Mouse (Mus musculus): Measurements from ENCODE around the gene D230025D16Rik. TPM values are rescaled to one million over a fixed set of nuclear protein-coding genes. Genes with fewer than 3 reads are reported as not detected.
A peak's percentile ranks its signal among the peaks of the same experiment; 100 is the strongest.

The D230025D16Rik gene
- polyA plus RNA-seq, 1 experiment from 2014 or later, result 24.0 TPM

GRCm38 (mm10) chr8:105254152-105254965 lies 29.4 kb downstream of the D230025D16Rik start:
- H3K4me2 ChIP-seq, result peak overlapping the region; percentile 99
- WGBS, result under 1% methylated on average over 73 of the region's 74 CpGs
- ATAC-seq (replicated peaks; ENCODE audit: low FRiP score) (peak; percentile 88), DNase-seq (ENCODE audit: low spot score) (peak; percentile 91)
- peaks cover 17% of the 10 kb centered on the region for H3K27me3 ChIP-seq (replicated peaks; ENCODE audit: control insufficient read depth, insufficient read depth, low read length)
- no peaks in the 10 kb centered on the region for H3K9me3 ChIP-seq (ENCODE audit: control insufficient read depth, low read length)
- H3K27ac ChIP-seq (ENCODE audit: low read depth, low read length), result peak overlapping the region; percentile 65
- H3K9ac ChIP-seq (ENCODE audit: low read depth, low read length), result peak overlapping the region; percentile 76
- H3K4me3 ChIP-seq (ENCODE audit: low read depth, low read length), result peak overlapping the region; percentile 66
- peaks cover 13% of the 10 kb centered on the region; the same call in 1 of the 2 replicates for H3K36me3 ChIP-seq (ENCODE audit: control insufficient read depth, insufficient read depth, low read length)
- H3K4me1 ChIP-seq (replicated peaks; ENCODE audit: control insufficient read depth, insufficient read depth, low read length), result peaks cover 23% of the 10 kb centered on the region

GRCm38 (mm10) chr8:105254966-105255350 lies 30.0 kb downstream of the D230025D16Rik start, which contains the start of gene B3gnt9:
Gene B3gnt9 (minus strand): TSS chr8:105255153.
- peaks cover 23% of the 10 kb centered on the region for H3K27me3 ChIP-seq (replicated peaks; ENCODE audit: control insufficient read depth, insufficient read depth, low read length)
- peak; percentile 83 for ATAC-seq (replicated peaks; ENCODE audit: low FRiP score)
- peak within 1 kb of the TSS; percentile 66 for H3K4me3 ChIP-seq (ENCODE audit: low read depth, low read length)
- WGBS, result under 1% methylated on average over 14 of the region's 14 CpGs
- H3K9ac ChIP-seq (ENCODE audit: low read depth, low read length), result peak within 1 kb of the TSS; percentile 76
- H3K9me3 ChIP-seq (ENCODE audit: control insufficient read depth, low read length), result no peaks in the 10 kb centered on the region
- H3K4me2 ChIP-seq, result peak within 1 kb of the TSS; percentile 99
- DNase-seq (ENCODE audit: low spot score), result peak; percentile 72
- peak within 1 kb of the TSS; percentile 65 for H3K27ac ChIP-seq (ENCODE audit: low read depth, low read length)
- peaks cover 29% of the 10 kb centered on the region for H3K4me1 ChIP-seq (replicated peaks; ENCODE audit: control insufficient read depth, insufficient read depth, low read length)
- H3K36me3 ChIP-seq (ENCODE audit: control insufficient read depth, insufficient read depth, low read length), result peaks cover 11% of the 10 kb centered on the region; the same call in 1 of the 2 replicates

GRCm38 (mm10) chr8:105257318-105258114 lies 32.6 kb downstream of the D230025D16Rik start:
- Histone ChIP-seq H3K9me3 (ENCODE audit: control insufficient read depth, low read length) (no peaks in the 10 kb centered on the region), H3K4me1 (replicated peaks; ENCODE audit: control insufficient read depth, insufficient read depth, low read length) (peaks cover 31% of the 10 kb centered on the region), H3K4me2 (no peak overlapping the region), H3K27me3 (replicated peaks; ENCODE audit: control insufficient read depth, insufficient read depth, low read length) (peaks cover 29% of the 10 kb centered on the region), H3K9ac (ENCODE audit: low read depth, low read length) (no peak overlapping the region), H3K36me3 (ENCODE audit: control insufficient read depth, insufficient read depth, low read length) (no peaks in the 10 kb centered on the region), H3K27ac (ENCODE audit: low read depth, low read length) (no peak overlapping the region), H3K4me3 (ENCODE audit: low read depth, low read length) (no peak overlapping the region)
- DNase-seq (ENCODE audit: low spot score), result no peak
- 66% methylated on average over 7 of the region's 7 CpGs for WGBS
- ATAC-seq (replicated peaks; ENCODE audit: low FRiP score), result no peak

GRCm38 (mm10) chr8:105258911-105259720 lies 34.2 kb downstream of the D230025D16Rik start:
- Histone ChIP-seq H3K9me3 (ENCODE audit: control insufficient read depth, low read length) (no peaks in the 10 kb centered on the region), H3K27ac (ENCODE audit: low read depth, low read length) (no peak overlapping the region), H3K9ac (ENCODE audit: low read depth, low read length) (0 out of 2 replicates have a peak overlapping the region, but pooled peaks have one; percentile 12), H3K4me2 (peak overlapping the region; percentile 78), H3K4me1 (replicated peaks; ENCODE audit: control insufficient read depth, insufficient read depth, low read length) (peaks cover 30% of the 10 kb centered on the region), H3K4me3 (ENCODE audit: low read depth, low read length) (peak overlapping the region; percentile 39), H3K27me3 (replicated peaks; ENCODE audit: control insufficient read depth, insufficient read depth, low read length) (peaks cover 29% of the 10 kb centered on the region), H3K36me3 (ENCODE audit: control insufficient read depth, insufficient read depth, low read length) (no peaks in the 10 kb centered on the region)
- ATAC-seq (replicated peaks; ENCODE audit: low FRiP score), result peak; percentile 3; the same call in 1 of the 2 replicates
- WGBS, result 14% methylated on average over 55 of the region's 55 CpGs
- DNase-seq (ENCODE audit: low spot score), result no peak

GRCm38 (mm10) chr8:105259721-105260320 lies 34.9 kb downstream of the D230025D16Rik start:
- Histone ChIP-seq H3K36me3 (ENCODE audit: control insufficient read depth, insufficient read depth, low read length) (no peaks in the 10 kb centered on the region), H3K4me3 (ENCODE audit: low read depth, low read length) (peak overlapping the region; percentile 39), H3K4me1 (replicated peaks; ENCODE audit: control insufficient read depth, insufficient read depth, low read length) (peaks cover 30% of the 10 kb centered on the region), H3K4me2 (peak overlapping the region; percentile 78), H3K27ac (ENCODE audit: low read depth, low read length) (no peak overlapping the region), H3K9me3 (ENCODE audit: control insufficient read depth, low read length) (no peaks in the 10 kb centered on the region), H3K27me3 (replicated peaks; ENCODE audit: control insufficient read depth, insufficient read depth, low read length) (peaks cover 29% of the 10 kb centered on the region), H3K9ac (ENCODE audit: low read depth, low read length) (0 out of 2 replicates have a peak overlapping the region, but pooled peaks have one; percentile 12)
- 4% methylated on average over 30 of the region's 30 CpGs for WGBS
- ATAC-seq (replicated peaks; ENCODE audit: low FRiP score), result peak; percentile 44
- DNase-seq (ENCODE audit: low spot score), result peak; percentile 84

- Histone ChIP-seq H3K9me3 (ENCODE audit: control insufficient read depth, low read length) (no peaks in the 10 kb centered on the region), H3K4me2 (peak overlapping the region; percentile 78)
- WGBS, result 73% methylated on average over 7 of the region's 7 CpGs
Observed at GRCm38 (mm10) chr8:105260371-105261099, 35.6 kb downstream of the D230025D16Rik start.

GRCm38 (mm10) chr8:105261326-105261980 lies 36.5 kb downstream of the D230025D16Rik start:
- ATAC-seq (replicated peaks; ENCODE audit: low FRiP score) (no peak), DNase-seq (ENCODE audit: low spot score) (no peak)
- no peaks in the 10 kb centered on the region for H3K36me3 ChIP-seq (ENCODE audit: control insufficient read depth, insufficient read depth, low read length)
- H3K27ac ChIP-seq (ENCODE audit: low read depth, low read length), result no peak overlapping the region
- H3K4me1 ChIP-seq (replicated peaks; ENCODE audit: control insufficient read depth, insufficient read depth, low read length), result peaks cover 27% of the 10 kb centered on the region
- H3K9ac ChIP-seq (ENCODE audit: low read depth, low read length), result no peak overlapping the region
- peaks cover 5% of the 10 kb centered on the region; the same call in 1 of the 2 replicates for H3K9me3 ChIP-seq (ENCODE audit: control insufficient read depth, low read length)
- H3K4me3 ChIP-seq (ENCODE audit: low read depth, low read length), result no peak overlapping the region
- WGBS, result 69% methylated on average over 12 of the region's 12 CpGs
- no peak overlapping the region for H3K4me2 ChIP-seq
- H3K27me3 ChIP-seq (replicated peaks; ENCODE audit: control insufficient read depth, insufficient read depth, low read length), result peaks cover 31% of the 10 kb centered on the region

More at GRCm38 (mm10) chr8:105260371-105261099, 35.6 kb downstream of the D230025D16Rik start:
- ATAC-seq (replicated peaks; ENCODE audit: low FRiP score), result no peak
- Histone ChIP-seq H3K27ac (ENCODE audit: low read depth, low read length) (no peak overlapping the region), H3K27me3 (replicated peaks; ENCODE audit: control insufficient read depth, insufficient read depth, low read length) (peaks cover 30% of the 10 kb centered on the region), H3K4me1 (replicated peaks; ENCODE audit: control insufficient read depth, insufficient read depth, low read length) (peaks cover 30% of the 10 kb centered on the region), H3K36me3 (ENCODE audit: control insufficient read depth, insufficient read depth, low read length) (no peaks in the 10 kb centered on the region), H3K4me3 (ENCODE audit: low read depth, low read length) (no peak overlapping the region), H3K9ac (ENCODE audit: low read depth, low read length) (no peak overlapping the region)
- DNase-seq (ENCODE audit: low spot score), result no peak
